Mouse (Mus musculus) heart, postnatal 0 days (tissue): ENCODE results near the gene Kif1b.

ENCODE experiments used
- CTCF ChIP-seq: IDR thresholded peaks from 2 replicates; pipeline ENCODE4 v1.5.1; 2016; ENCODE audit warnings: antibody characterized with exemption, control low read depth, low read depth
- EP300 ChIP-seq: IDR thresholded peaks from 2 replicates; pipeline ENCODE4 v1.6.1; 2016; ENCODE audit warnings: antibody characterized with exemption, low read depth

GRCm38 (mm10) chr4:149176645-149177044, 130.8 kb downstream of the Kif1b start:
- TF ChIP-seq CTCF (no peak), EP300 (no peak)
